Mouse (Mus musculus): ENCODE data around the gene Vav1. TPM values are rescaled to one million over a fixed set of nuclear protein-coding genes. Genes with fewer than 3 reads are reported as not detected.

Gene Vav1
- polyA plus RNA-seq, 1 experiment from 2014 or later: 13.8 TPM

DNA sequence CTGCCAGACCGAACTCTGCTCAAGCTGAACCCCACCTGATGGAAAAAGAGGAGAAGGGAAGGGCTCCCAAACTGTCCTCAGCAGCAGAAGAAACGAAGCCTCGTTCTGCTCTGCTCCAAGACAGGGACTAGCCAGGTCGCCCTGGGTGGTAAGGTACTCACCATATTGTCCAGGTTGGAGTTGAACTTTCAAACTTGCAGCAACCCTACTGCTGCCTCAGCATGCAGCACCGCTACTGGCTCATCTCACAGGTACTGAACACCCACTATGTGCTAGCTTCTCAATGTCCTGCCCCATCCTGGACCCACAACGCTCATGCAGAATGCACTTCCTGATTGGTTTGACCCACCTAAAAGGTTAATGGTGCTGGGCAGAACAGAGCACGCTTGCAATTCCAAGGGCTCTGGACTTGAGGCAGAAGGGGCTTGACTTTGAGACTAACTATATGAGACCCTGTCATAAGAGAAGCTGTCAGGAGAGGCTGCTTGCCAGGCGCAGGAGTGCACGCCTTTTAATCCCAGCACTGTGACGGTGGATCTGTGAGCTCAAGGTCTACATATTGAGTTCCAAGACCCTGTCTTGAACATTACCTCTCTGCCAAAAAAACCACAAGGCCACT is 33.5 kb upstream of the Vav1 start:
- 78% methylated on average over 10 of the region's 10 CpGs for WGBS (ENCODE audit: insufficient replicate concordance)
- H3K36me3 ChIP-seq (replicated peaks): peaks cover 21% of the 10 kb centered on the region; the same call in 1 of the 2 replicates
- H3K9me3 ChIP-seq (replicated peaks): no peaks in the 10 kb centered on the region
- ATAC-seq (ENCODE audit: insufficient read depth): no peak
- no peak overlapping the region for H3K4me3 ChIP-seq (replicated peaks)
- H3K27ac ChIP-seq (replicated peaks): no peak overlapping the region
- H3K4me1 ChIP-seq (replicated peaks): peaks cover 41% of the 10 kb centered on the region
- H3K27me3 ChIP-seq: peaks cover 11% of the 10 kb centered on the region
- H3K4me2 ChIP-seq: no peak overlapping the region
- H3K9ac ChIP-seq: no peak overlapping the region

DNA sequence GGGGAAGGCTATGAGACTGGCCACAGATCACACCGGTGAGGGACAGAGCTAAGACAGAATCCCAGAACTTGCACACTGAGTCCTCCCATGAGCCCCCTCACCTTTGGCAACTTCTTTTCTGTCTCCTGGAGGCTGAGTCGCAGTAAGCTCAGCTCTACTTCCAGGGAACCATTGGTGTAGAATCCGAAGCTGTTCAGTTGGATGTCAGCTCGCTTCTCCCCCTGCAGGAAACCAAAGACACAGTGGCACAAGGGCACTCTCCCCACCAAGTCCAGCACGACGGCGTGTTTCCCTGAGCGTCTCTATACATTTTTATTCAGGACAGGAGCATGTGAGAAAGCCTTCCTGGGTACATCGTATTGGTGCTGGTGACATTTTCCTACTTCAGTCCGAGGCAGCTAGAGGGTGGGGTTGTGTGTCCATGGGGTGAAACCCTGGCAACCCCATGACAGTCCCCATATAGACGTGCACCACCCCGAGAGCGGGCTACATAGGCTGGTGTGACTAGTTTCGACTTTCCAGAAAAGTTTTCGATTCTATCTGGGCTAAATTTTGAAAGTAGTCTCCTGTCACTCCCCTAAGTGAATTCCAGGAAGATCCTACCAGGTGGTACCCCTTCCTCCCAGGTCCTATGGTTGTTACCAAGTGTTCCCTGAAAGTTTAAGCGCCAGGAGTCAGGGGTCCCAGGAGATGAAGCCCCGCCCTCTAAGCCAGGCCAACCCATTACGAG is 32.1 kb upstream of the Vav1 start:
- Histone ChIP-seq H3K9me3 (replicated peaks) (no peaks in the 10 kb centered on the region), H3K4me3 (replicated peaks) (peak overlapping the region; percentile 70), H3K36me3 (replicated peaks) (peaks cover 16% of the 10 kb centered on the region; the same call in 1 of the 2 replicates), H3K9ac (peak overlapping the region; percentile 64), H3K4me1 (replicated peaks) (peaks cover 46% of the 10 kb centered on the region), H3K4me2 (peak overlapping the region; percentile 77), H3K27me3 (peaks cover 22% of the 10 kb centered on the region), H3K27ac (replicated peaks) (peak overlapping the region; percentile 70)
- WGBS (ENCODE audit: insufficient replicate concordance): 4% methylated on average over 18 of the region's 18 CpGs
- ATAC-seq (ENCODE audit: insufficient read depth): no peak

DNA sequence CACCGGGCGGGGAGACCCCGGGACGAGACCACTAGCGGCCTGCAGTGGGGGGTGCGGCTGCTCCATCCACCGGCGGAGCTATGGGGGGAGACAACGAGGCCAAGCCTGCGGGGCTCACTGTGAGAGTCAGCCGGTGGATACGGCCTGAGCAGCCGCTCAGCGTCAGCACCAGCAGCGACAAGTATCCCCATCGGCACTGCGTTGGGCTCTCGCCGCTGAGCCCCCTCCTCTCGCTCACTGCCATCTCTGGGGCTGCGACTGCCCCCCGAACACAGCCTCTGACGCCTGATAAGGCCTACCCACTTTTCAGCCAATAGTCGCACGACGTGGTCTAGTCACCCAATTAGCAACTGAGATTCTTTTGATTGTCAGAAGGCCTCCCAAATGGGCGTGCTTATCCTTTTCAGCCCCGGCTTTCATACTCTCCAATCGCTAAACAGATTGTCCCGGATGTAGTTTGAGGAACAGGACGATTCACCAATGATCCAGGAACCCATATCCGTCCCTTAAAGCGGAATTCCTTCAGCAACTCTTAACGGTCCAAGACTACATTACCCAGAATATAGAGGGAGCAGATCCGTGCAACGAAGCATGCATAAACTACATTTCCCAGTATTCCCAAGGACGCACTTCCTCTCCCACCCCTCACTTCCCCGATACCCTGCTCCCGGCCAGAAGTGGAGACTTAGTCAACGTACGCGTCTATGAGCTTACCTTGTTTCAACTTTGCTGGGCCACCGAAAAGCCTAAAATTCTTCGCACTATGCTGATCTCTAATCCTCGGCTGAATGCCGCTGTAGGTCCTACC is 31.3 kb upstream of the Vav1 start:
- under 1% methylated on average over 46 of the region's 46 CpGs for WGBS (ENCODE audit: insufficient replicate concordance)
- H3K4me3 ChIP-seq (replicated peaks): peak overlapping the region; percentile 70
- peak; percentile 86 for ATAC-seq (ENCODE audit: insufficient read depth)
- no peaks in the 10 kb centered on the region for H3K9me3 ChIP-seq (replicated peaks)
- peak overlapping the region; percentile 64 for H3K9ac ChIP-seq
- peaks cover 11% of the 10 kb centered on the region; the same call in 1 of the 2 replicates for H3K36me3 ChIP-seq (replicated peaks)
- H3K4me2 ChIP-seq: peak overlapping the region; percentile 77
- H3K4me1 ChIP-seq (replicated peaks): peaks cover 46% of the 10 kb centered on the region
- H3K27me3 ChIP-seq: peaks cover 22% of the 10 kb centered on the region
- H3K27ac ChIP-seq (replicated peaks): peak overlapping the region; percentile 85

DNA sequence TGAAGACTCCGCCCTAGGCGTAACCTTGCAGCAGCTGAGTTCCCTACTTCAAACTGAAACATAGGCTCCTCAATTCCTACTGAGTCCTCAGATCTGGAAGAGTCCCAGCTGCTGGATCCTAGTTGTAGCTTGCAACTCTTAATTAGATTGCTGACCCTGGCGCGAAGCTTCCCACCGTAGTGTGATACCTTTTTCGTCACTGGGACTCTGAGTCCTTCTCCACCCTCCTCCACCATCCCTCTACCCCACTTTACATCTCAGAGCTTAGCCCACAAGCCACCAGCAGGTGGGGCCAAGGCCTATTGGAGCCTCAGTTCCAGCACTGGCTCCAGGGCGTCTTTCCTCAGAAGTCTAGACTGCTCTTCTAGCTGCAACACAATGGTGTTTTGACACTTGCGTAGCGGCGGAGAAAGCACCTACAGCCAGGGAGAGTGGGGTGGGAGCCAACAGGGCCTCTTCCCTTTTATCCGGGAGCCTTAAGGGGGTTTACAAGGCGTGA is 30.6 kb upstream of the Vav1 start, which contains the start of gene Gpr108:
Gene Gpr108 (minus strand): TSS at position 246 of the 499 bp plus-strand sequence.
- Histone ChIP-seq H3K4me1 (replicated peaks) (peaks cover 46% of the 10 kb centered on the region), H3K27me3 (peaks cover 22% of the 10 kb centered on the region), H3K9ac (peak within 1 kb of the TSS; percentile 64), H3K4me2 (peak within 1 kb of the TSS; percentile 77), H3K36me3 (replicated peaks) (0 out of 2 replicates have a peak, but pooled peaks cover 4% of the 10 kb centered on the region), H3K27ac (replicated peaks) (peak within 1 kb of the TSS; percentile 85), H3K9me3 (replicated peaks) (no peaks in the 10 kb centered on the region), H3K4me3 (replicated peaks) (peak within 1 kb of the TSS; percentile 70)
- 2% methylated on average over 12 of the region's 12 CpGs for WGBS (ENCODE audit: insufficient replicate concordance)
- peak; percentile 54 for ATAC-seq (ENCODE audit: insufficient read depth)

DNA sequence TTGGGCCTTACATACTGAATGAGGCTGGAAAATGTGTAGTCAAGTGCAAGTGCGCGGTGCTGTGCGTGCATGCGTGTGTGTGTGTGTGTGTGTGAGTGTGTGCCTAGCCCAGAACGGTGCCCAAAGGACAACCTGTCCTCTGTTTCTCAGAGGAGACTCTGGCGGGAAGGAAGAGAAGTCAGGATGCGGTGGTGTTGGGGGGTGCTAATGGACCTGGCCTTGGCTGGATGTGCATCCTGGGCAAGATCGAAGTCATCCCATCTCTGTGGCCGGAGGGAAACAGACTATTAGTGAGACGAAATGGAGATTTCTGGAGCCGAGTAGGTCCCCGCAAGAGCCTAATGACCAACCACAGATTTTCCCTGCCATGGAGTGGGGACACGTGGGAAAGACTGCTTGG is 30.1 kb upstream of the Vav1 start:
- ATAC-seq (ENCODE audit: insufficient read depth): no peak
- H3K27ac ChIP-seq (replicated peaks): peak overlapping the region; percentile 85
- H3K4me2 ChIP-seq: peak overlapping the region; percentile 77
- peak overlapping the region; percentile 64 for H3K9ac ChIP-seq
- peak overlapping the region; percentile 70 for H3K4me3 ChIP-seq (replicated peaks)
- 0 out of 2 replicates have a peak, but pooled peaks cover 4% of the 10 kb centered on the region for H3K36me3 ChIP-seq (replicated peaks)
- peaks cover 22% of the 10 kb centered on the region for H3K27me3 ChIP-seq
- WGBS (ENCODE audit: insufficient replicate concordance): 7% methylated on average over 13 of the region's 13 CpGs
- H3K4me1 ChIP-seq (replicated peaks): peaks cover 46% of the 10 kb centered on the region
- H3K9me3 ChIP-seq (replicated peaks): no peaks in the 10 kb centered on the region

DNA sequence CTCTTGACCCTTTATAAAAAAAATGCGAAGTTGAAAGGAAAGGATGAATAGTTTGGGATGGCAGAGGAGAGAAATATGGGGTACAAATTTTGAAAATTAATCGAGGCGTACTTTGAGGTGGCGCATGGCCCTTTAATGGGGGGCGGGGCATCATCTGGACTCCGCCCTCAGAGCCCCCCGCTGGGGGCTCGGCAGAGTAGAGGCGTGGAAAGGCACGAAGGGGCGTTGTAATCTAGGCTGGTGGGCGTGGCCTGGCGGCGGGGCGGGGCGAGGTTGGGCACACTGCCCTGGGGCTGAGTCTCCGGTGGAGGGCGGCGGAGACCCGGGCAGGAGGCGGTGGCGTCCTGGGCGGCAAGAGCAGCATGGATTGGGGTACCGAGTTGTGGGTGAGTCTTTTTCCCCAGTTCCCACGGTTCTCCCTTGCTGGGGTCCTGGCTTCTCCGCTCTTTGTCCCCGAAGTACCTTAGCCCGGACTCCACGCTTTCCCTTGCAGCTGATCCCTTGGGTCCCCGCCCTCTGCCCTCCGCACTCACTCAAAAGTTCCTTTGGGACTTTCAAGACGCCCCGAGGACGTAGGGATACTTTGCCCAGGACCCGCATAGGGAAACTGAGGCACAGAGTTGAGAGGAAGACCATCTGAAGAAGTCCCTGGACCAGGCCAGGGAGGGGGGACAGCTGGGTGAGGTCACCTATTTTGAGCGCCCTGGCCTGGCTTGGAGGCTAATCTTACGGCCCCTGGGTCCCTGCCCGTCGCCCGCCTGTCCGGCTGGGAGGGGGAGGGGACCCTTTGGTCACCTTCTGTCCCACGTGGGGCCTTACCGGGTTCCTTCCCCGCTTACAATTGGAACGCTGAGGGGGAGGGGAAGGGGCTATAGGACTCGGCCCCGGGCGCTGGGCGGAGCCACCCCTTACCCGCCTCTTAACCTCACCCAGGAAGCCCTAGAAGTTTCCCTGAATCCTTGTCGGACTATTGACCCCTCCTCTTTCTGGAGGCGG is 29.4 kb upstream of the Vav1 start, which contains the start of gene Trip10:
Gene Trip10 (plus strand): TSS at position 270 of the 996 bp plus-strand sequence.
- peak within 1 kb of the TSS; percentile 85 for H3K27ac ChIP-seq (replicated peaks)
- H3K4me2 ChIP-seq: peak within 1 kb of the TSS; percentile 77
- under 1% methylated on average over 52 of the region's 52 CpGs for WGBS (ENCODE audit: insufficient replicate concordance)
- H3K9me3 ChIP-seq (replicated peaks): no peaks in the 10 kb centered on the region
- peaks cover 22% of the 10 kb centered on the region for H3K27me3 ChIP-seq
- peak within 1 kb of the TSS; percentile 64 for H3K9ac ChIP-seq
- H3K4me1 ChIP-seq (replicated peaks): peaks cover 46% of the 10 kb centered on the region
- peak within 1 kb of the TSS; percentile 70 for H3K4me3 ChIP-seq (replicated peaks)
- ATAC-seq (ENCODE audit: insufficient read depth): peak; percentile 23
- H3K36me3 ChIP-seq (replicated peaks): 0 out of 2 replicates have a peak, but pooled peaks cover 4% of the 10 kb centered on the region

DNA sequence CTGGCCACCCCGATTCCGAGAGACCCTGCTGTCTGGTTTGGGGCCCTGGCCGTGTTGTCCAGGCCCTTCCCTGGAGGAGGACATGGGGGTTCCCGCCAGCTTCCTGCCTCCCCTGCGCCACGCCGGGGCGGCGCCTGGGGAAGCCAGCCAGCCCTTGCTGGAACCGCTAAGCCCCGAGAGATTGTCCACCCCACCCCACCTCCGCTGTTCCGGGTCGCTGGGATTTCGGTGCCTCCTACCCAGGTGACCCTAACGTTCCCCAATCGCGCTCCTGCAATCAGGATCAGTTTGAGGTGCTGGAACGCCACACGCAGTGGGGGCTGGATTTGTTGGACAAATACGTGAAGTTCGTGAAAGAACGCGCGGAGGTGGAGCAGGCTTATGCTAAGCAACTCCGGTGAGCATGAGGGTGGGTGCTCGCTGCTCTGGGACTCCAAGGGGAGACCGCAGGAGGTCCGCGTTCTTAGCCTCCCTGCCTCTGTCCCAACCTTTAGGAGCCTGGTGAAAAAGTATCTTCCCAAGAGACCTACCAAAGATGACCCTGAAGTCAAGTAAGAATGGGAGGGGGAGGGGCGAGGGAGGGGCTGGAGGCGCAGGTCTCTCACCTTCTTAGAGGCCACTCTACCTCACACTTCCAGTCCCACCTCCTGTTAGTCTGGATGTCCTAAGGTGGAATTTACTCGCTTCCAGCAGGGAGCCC is 28.3 kb upstream of the Vav1 start:
- 0 out of 2 replicates have a peak overlapping the region, but pooled peaks have one; percentile 21 for H3K27ac ChIP-seq (replicated peaks)

DNA sequence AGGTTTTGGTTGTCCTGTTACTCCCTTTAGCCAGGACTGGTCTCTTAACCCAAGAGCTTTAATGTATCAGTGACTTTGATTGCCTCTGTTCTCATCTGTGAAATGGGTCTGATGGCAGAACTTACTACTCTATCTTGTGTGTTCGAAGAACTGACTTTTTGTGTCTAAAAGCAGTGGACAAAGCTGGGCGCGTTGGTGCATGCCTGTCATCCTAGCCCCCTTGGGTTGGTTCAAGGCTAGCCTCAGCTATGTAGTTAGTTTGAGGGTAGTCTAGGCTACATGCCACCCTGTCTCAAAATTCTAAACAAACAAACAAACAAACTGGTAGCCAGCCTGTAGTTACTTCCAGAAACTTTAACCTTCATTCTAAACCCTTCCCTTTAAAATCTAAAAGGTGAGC is 27.5 kb upstream of the Vav1 start:
- 84% methylated on average over 3 of the region's 3 CpGs for WGBS (ENCODE audit: insufficient replicate concordance)
- Histone ChIP-seq H3K4me1 (replicated peaks) (peaks cover 35% of the 10 kb centered on the region), H3K4me3 (replicated peaks) (no peak overlapping the region), H3K9me3 (replicated peaks) (no peaks in the 10 kb centered on the region), H3K27ac (replicated peaks) (no peak overlapping the region), H3K9ac (no peak overlapping the region), H3K4me2 (no peak overlapping the region), H3K27me3 (peaks cover 22% of the 10 kb centered on the region), H3K36me3 (replicated peaks) (0 out of 2 replicates have a peak, but pooled peaks cover 4% of the 10 kb centered on the region)
- no peak for ATAC-seq (ENCODE audit: insufficient read depth)

More for the DNA sequence above, 28.3 kb upstream of the Vav1 start:
- Histone ChIP-seq H3K9me3 (replicated peaks) (no peaks in the 10 kb centered on the region), H3K4me3 (replicated peaks) (peak overlapping the region; percentile 70), H3K4me1 (replicated peaks) (peaks cover 43% of the 10 kb centered on the region), H3K36me3 (replicated peaks) (0 out of 2 replicates have a peak, but pooled peaks cover 4% of the 10 kb centered on the region), H3K9ac (peak overlapping the region; percentile 58), H3K27me3 (peaks cover 22% of the 10 kb centered on the region), H3K4me2 (peak overlapping the region; percentile 77)
- no peak for ATAC-seq (ENCODE audit: insufficient read depth)
- 8% methylated on average over 33 of the region's 33 CpGs for WGBS (ENCODE audit: insufficient replicate concordance)

DNA sequence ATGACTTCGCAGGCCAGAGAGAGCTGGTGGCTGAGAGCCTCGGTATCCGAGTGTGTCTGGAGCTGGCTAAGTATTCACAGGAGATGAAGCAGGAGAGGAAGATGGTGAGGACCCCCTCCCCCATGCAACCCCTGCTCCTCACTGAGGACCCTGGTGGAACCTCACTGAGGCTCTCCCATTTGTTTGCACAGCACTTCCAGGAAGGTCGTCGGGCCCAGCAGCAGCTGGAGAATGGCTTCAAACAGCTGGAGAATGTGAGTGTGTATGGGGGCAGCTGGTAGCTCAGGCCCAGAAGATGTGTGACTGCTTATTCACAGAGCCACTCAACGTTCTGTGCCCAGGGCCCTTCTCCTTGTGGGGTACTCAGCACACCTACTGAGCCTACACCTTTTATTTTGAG is 25.6 kb upstream of the Vav1 start:
- no peak overlapping the region for H3K27ac ChIP-seq (replicated peaks)
- no peaks in the 10 kb centered on the region for H3K9me3 ChIP-seq (replicated peaks)
- no peak overlapping the region for H3K9ac ChIP-seq
- WGBS (ENCODE audit: insufficient replicate concordance): 66% methylated on average over 6 of the region's 6 CpGs
- peaks cover 22% of the 10 kb centered on the region for H3K27me3 ChIP-seq
- no peak overlapping the region for H3K4me3 ChIP-seq (replicated peaks)
- H3K4me2 ChIP-seq: no peak overlapping the region
- peaks cover 4% of the 10 kb centered on the region; the same call in 1 of the 2 replicates for H3K36me3 ChIP-seq (replicated peaks)
- peaks cover 26% of the 10 kb centered on the region for H3K4me1 ChIP-seq (replicated peaks)
- no peak for ATAC-seq (ENCODE audit: insufficient read depth)

All from liver, embryonic 15.5 days (tissue).